Mouse (Mus musculus) spleen, adult 2 months (tissue): Measurements from ENCODE around the gene Zbtb49. TPM values are rescaled to one million over a fixed set of nuclear protein-coding genes. Genes with fewer than 3 reads are reported as not detected.

Source experiments
- DNase-seq, 2 experiments: peaks; one replicate each; pipeline versions ENCODE4 v3.0.0 to v3.0.0-alpha.2; 2012 to 2021; ENCODE audit warnings: low spot score in 2 of 2, low read depth in 1 of 2
- H3K27ac ChIP-seq: fragments of 200-500 bp; 2 replicates; pipeline ENCODE4 v1.5.1; 2012; ENCODE audit warnings: low read length, inconsistent platforms; ENCODE audit not compliant: insufficient read depth
- H3K27me3 ChIP-seq: fragments of 200-500 bp; 2 replicates; pipeline ENCODE4 v1.6.1; 2012; ENCODE audit warnings: mild to moderate bottlenecking, moderate library complexity, low read length, inconsistent platforms; ENCODE audit not compliant: control insufficient read depth, insufficient read depth
- H3K36me3 ChIP-seq: fragments of 200-500 bp; 2 replicates; pipeline ENCODE4 v1.6.1; 2012; ENCODE audit warnings: mild to moderate bottlenecking, low read length, inconsistent platforms; ENCODE audit not compliant: control insufficient read depth, insufficient read depth
- H3K4me1 ChIP-seq: fragments of 200-500 bp; 2 replicates; pipeline ENCODE4 v1.6.1; 2011; ENCODE audit warnings: inconsistent platforms; ENCODE audit not compliant: control insufficient read depth, insufficient read depth, insufficient read length
- H3K4me3 ChIP-seq: fragments of 200-500 bp; 2 replicates; pipeline ENCODE4 v1.5.1; 2011; ENCODE audit warnings: mild to moderate bottlenecking, inconsistent platforms; ENCODE audit not compliant: insufficient read depth, insufficient read length; ENCODE audit errors: extremely low read depth
- CTCF ChIP-seq: fragments of 200-500 bp; IDR thresholded peaks from 2 replicates; pipeline ENCODE4 v1.5.1; 2011; ENCODE audit warnings: mild to moderate bottlenecking, inconsistent platforms; ENCODE audit not compliant: insufficient read depth, insufficient read length, insufficient replicate concordance; ENCODE audit errors: extremely low read depth
- POLR2A ChIP-seq: fragments of 200-500 bp; IDR thresholded peaks from 2 replicates; pipeline ENCODE4 v1.6.1; 2011; ENCODE audit warnings: low read depth, low read length, inconsistent platforms
- WGBS: fragments of 180-500 bp; shearing (Covaris S2); methylation state at CpG from one replicate; pipeline ENCODE4 v1.1.7; 2018; 5-methylcytosine and 5-hydroxymethylcytosine counted together
- polyA plus RNA-seq: library from polyadenylated mRNA; depleted of rRNA; stranded (reverse); fragments of >200 nt; gene quantifications from 2 replicates; pipeline ENCODE4 v1.2.3, GENCODE M21; 2012; rRNA removed

Zbtb49 gene
- polyA plus RNA-seq, 1 experiment = 17.2 TPM

- 91% methylated on average over 5 of the region's 5 CpGs for WGBS
- H3K27me3 ChIP-seq = no peaks in the 10 kb centered on the region
- H3K4me1 ChIP-seq = no peaks in the 10 kb centered on the region
- no peak for TF ChIP-seq POLR2A
- no peak for TF ChIP-seq CTCF
- DNase-seq = no peak
- H3K4me3 ChIP-seq = no peak overlapping the region
- H3K27ac ChIP-seq = no peak overlapping the region
- H3K36me3 ChIP-seq = no peaks in the 10 kb centered on the region
These were observed 66.6 kb downstream of the Zbtb49 start for GRCm38 (mm10) chr5:38153636-38154035.

- Histone ChIP-seq H3K4me3 (no peak overlapping the region), H3K27me3 (no peaks in the 10 kb centered on the region), H3K36me3 (no peaks in the 10 kb centered on the region), H3K27ac (no peak overlapping the region), H3K4me1 (no peaks in the 10 kb centered on the region)
- WGBS = 92% methylated on average over 10 of the region's 10 CpGs
- no peak for TF ChIP-seq POLR2A
- TF ChIP-seq CTCF = no peak
- DNase-seq = no peak
These were observed 67.8 kb downstream of the Zbtb49 start for GRCm38 (mm10) chr5:38152201-38153108.

GRCm38 (mm10) chr5:38151264-38151663, 69.0 kb downstream of the Zbtb49 start:
- H3K36me3 ChIP-seq = no peaks in the 10 kb centered on the region
- no peak overlapping the region for H3K27ac ChIP-seq
- DNase-seq = no peak
- no peak overlapping the region for H3K4me3 ChIP-seq
- TF ChIP-seq CTCF (no peak), POLR2A (no peak)
- no peaks in the 10 kb centered on the region for H3K4me1 ChIP-seq
- 80% methylated on average over 3 of the region's 3 CpGs for WGBS
- H3K27me3 ChIP-seq = no peaks in the 10 kb centered on the region

- Histone ChIP-seq H3K27ac (no peak overlapping the region), H3K27me3 (no peaks in the 10 kb centered on the region), H3K4me1 (no peaks in the 10 kb centered on the region), H3K4me3 (no peak overlapping the region), H3K36me3 (no peaks in the 10 kb centered on the region)
- DNase-seq = no peak
- no peak for TF ChIP-seq CTCF
- TF ChIP-seq POLR2A = no peak
- 89% methylated on average over 6 of the region's 6 CpGs for WGBS
These were observed 73.7 kb downstream of the Zbtb49 start for GRCm38 (mm10) chr5:38146524-38146923.

GRCm38 (mm10) chr5:38140893-38141292, 79.4 kb downstream of the Zbtb49 start:
- no peak for TF ChIP-seq CTCF
- TF ChIP-seq POLR2A = no peak
- H3K36me3 ChIP-seq = no peaks in the 10 kb centered on the region
- H3K4me1 ChIP-seq = no peaks in the 10 kb centered on the region
- DNase-seq = no peak
- 95% methylated on average over 6 of the region's 6 CpGs for WGBS
- no peak overlapping the region for H3K4me3 ChIP-seq
- H3K27ac ChIP-seq = no peak overlapping the region
- no peaks in the 10 kb centered on the region for H3K27me3 ChIP-seq

Other genes with a start within 250 kb of the Zbtb49 start
- 9.1 and 10.2 TPM in 2 replicates for gene Stx18, start 181.7 kb downstream of the Zbtb49 start, polyA plus RNA-seq
- 2.8 and 4.3 TPM in 2 replicates for gene Nsg1, start 60.5 kb downstream of the Zbtb49 start, polyA plus RNA-seq
- 3.1 and 3.9 TPM in 2 replicates for gene Lyar, start within 50 bp of the Zbtb49 start, polyA plus RNA-seq
- gene Tmem128, start 39.7 kb upstream of the Zbtb49 start, polyA plus RNA-seq = 21.4 and 21.7 TPM in 2 replicates
- gene Otop1, start 55.5 kb upstream of the Zbtb49 start, polyA plus RNA-seq = 0.02 and 0.04 TPM in 2 replicates
- 0.98 and 1.2 TPM in 2 replicates for gene Drd5, start 98.9 kb upstream of the Zbtb49 start, polyA plus RNA-seq